Mouse (Mus musculus) frontal cortex, postnatal 36 days (tissue): Measurements from ENCODE around the gene Gfy.
"Not testable (repeated sequence)": the region's sequence is repeated elsewhere in the genome, so short reads cannot be mapped to it uniquely, and the experiment has no call there.

ENCODE experiments used
- DNase-seq, 2 experiments: peaks; one replicate each; pipeline ENCODE4 v3.0.0; 2022; ENCODE audit warnings: low spot score in 2 of 2

The Gfy gene

GRCm38 (mm10) chr7:45168656-45169055, 10.7 kb downstream of the Gfy start:
- DNase-seq, result no peak

GRCm38 (mm10) chr7:45167761-45168445, 11.5 kb downstream of the Gfy start:
- DNase-seq, result peak in 1 of 2 experiments; percentile 72

GRCm38 (mm10) chr7:45166950-45167401, 12.4 kb downstream of the Gfy start:
- no peak for DNase-seq

GRCm38 (mm10) chr7:45165701-45166100, 13.7 kb downstream of the Gfy start:
- DNase-seq, result no peak

- no peak for DNase-seq
These were observed 14.5 kb downstream of the Gfy start for GRCm38 (mm10) chr7:45164833-45165232.

- no peak for DNase-seq
These were observed 15.5 kb downstream of the Gfy start, which contains the start of gene Slc17a7 for GRCm38 (mm10) chr7:45163735-45164490. Gene Slc17a7, plus strand, starts transcription at chr7:45163949.

- no peak for DNase-seq
These were observed 16.3 kb downstream of the Gfy start for GRCm38 (mm10) chr7:45162996-45163615.

- DNase-seq, result peak in 1 of 2 experiments; percentile 67
These were observed 16.8 kb downstream of the Gfy start for GRCm38 (mm10) chr7:45162551-45162950.

GRCm38 (mm10) chr7:45161612-45162473, 17.5 kb downstream of the Gfy start:
- DNase-seq, result peak; percentile 96 to 97

GRCm38 (mm10) chr7:45160866-45161265, 18.5 kb downstream of the Gfy start:
- DNase-seq, result no peak

GRCm38 (mm10) chr7:45160316-45160800, 19.0 kb downstream of the Gfy start:
- DNase-seq, result no peak

- no peak for DNase-seq
These were observed 20.4 kb downstream of the Gfy start for GRCm38 (mm10) chr7:45158991-45159390.

GRCm38 (mm10) chr7:45157459-45157858, 21.9 kb downstream of the Gfy start:
- no peak for DNase-seq

GRCm38 (mm10) chr7:45156206-45156605, 23.2 kb downstream of the Gfy start:
- DNase-seq, result no peak

GRCm38 (mm10) chr7:45155590-45155989, 23.8 kb downstream of the Gfy start:
- DNase-seq, result no peak

GRCm38 (mm10) chr7:45154993-45155514, 24.3 kb downstream of the Gfy start:
- no peak for DNase-seq

- DNase-seq, result peak; percentile 97
These were observed 25.0 kb downstream of the Gfy start, which contains the start of the genes Pih1d1 and Aldh16a1 for GRCm38 (mm10) chr7:45154096-45154992. Gene Pih1d1, plus strand, starts transcription at chr7:45154303. Gene Aldh16a1, minus strand, starts transcription at chr7:45154584.

- DNase-seq, result no peak
These were observed 25.8 kb downstream of the Gfy start for GRCm38 (mm10) chr7:45153586-45153985.

- DNase-seq, result not testable (repeated sequence)
These were observed 26.3 kb downstream of the Gfy start for GRCm38 (mm10) chr7:45153052-45153451.

- DNase-seq, result no peak
These were observed 28.1 kb downstream of the Gfy start for GRCm38 (mm10) chr7:45151303-45151702.
